Mouse (Mus musculus) forebrain, embryonic 11.5 days (tissue): ENCODE measurements around the gene Ctdsp1. TPM values are rescaled to one million over a fixed set of nuclear protein-coding genes. Genes with fewer than 3 reads are reported as not detected.

ENCODE experiments used
- ATAC-seq: fragments of 200-750 bp; cut with Nextera tagmentation; replicated peaks from 2 replicates; pipeline ENCODE4 v1.8.0; 2017; ENCODE audit warnings: moderate TSS enrichment; ENCODE audit not compliant: low FRiP score
- DNase-seq: peaks from one replicate; pipeline ENCODE4 v3.0.0-alpha.2; 2017; ENCODE audit warnings: low spot score
- H3K27ac ChIP-seq: fragments of 300-500 bp; sonication (generic); 2 replicates; pipeline ENCODE4 v1.5.1; 2014; ENCODE audit warnings: low read depth, low read length
- H3K27me3 ChIP-seq: fragments of 300-500 bp; sonication (generic); 2 replicates; pipeline ENCODE4 v1.6.1; 2014; ENCODE audit warnings: mild to moderate bottlenecking, low read length, mixed read lengths; ENCODE audit not compliant: control insufficient read depth, insufficient read depth
- H3K36me3 ChIP-seq: fragments of 300-500 bp; sonication (generic); 2 replicates; pipeline ENCODE4 v1.6.1; 2014; ENCODE audit warnings: mild to moderate bottlenecking, low read length, moderate library complexity, mixed read lengths; ENCODE audit not compliant: control insufficient read depth, insufficient read depth
- H3K4me1 ChIP-seq: fragments of 300-500 bp; sonication (generic); replicated peaks from 2 replicates; pipeline ENCODE4 v1.6.1; 2014; ENCODE audit warnings: low read length, mixed read lengths; ENCODE audit not compliant: control insufficient read depth, insufficient read depth
- H3K4me2 ChIP-seq: fragments of 300-500 bp; sonication (generic); 2 replicates; pipeline ENCODE4 v1.6.1; 2014; ENCODE audit warnings: low read depth, mild to moderate bottlenecking, low read length, moderate library complexity, mixed read lengths; ENCODE audit not compliant: severe bottlenecking
- H3K4me3 ChIP-seq: fragments of 300-500 bp; sonication (generic); 2 replicates; pipeline ENCODE4 v1.5.1; 2014; ENCODE audit warnings: low read depth, low read length
- H3K9ac ChIP-seq: fragments of 300-500 bp; sonication (generic); 2 replicates; pipeline ENCODE4 v1.6.1; 2014; ENCODE audit warnings: low read length
- H3K9me3 ChIP-seq: fragments of 300-500 bp; sonication (generic); 2 replicates; pipeline ENCODE4 v1.6.1; 2016; ENCODE audit warnings: low read length, mixed read lengths; ENCODE audit not compliant: control insufficient read depth
- WGBS: fragments of 180-500 bp; shearing (Covaris S2); extraction: QIAGEN DNeasy Blood & Tissue Kit; methylation state at CpG from one replicate; pipeline ENCODE4 v1.1.7; 2014; 5-methylcytosine and 5-hydroxymethylcytosine counted together
- polyA plus RNA-seq: library from polyadenylated mRNA; unstranded; fragments of >200 nt; fragmentation: Nextera tagmentation; extraction: Ambion mirVana; gene quantifications from 2 replicates; pipeline ENCODE4 v1.2.1, GENCODE M21; 2014

The Ctdsp1 gene
- polyA plus RNA-seq, 1 experiment from 2014 or later, result 46.9 TPM

- Histone ChIP-seq H3K9me3 (no peaks in the 10 kb centered on the region), H3K4me2 (peak overlapping the region; percentile 75), H3K4me3 (peak overlapping the region; percentile 35), H3K27me3 (no peaks in the 10 kb centered on the region), H3K36me3 (peaks cover 10% of the 10 kb centered on the region), H3K9ac (peak overlapping the region; percentile 57), H3K4me1 (peaks cover 10% of the 10 kb centered on the region), H3K27ac (peak overlapping the region; percentile 66)
- peak; percentile 98 for DNase-seq
- ATAC-seq, result peak; percentile 90
- WGBS, result under 1% methylated on average over 39 of the region's 41 CpGs
Measured at GRCm38 (mm10) chr1:74397268-74397918, 6.1 kb downstream of the Ctdsp1 start.

GRCm38 (mm10) chr1:74397919-74398451 lies 6.7 kb downstream of the Ctdsp1 start:
- Histone ChIP-seq H3K4me1 (peaks cover 6% of the 10 kb centered on the region; the same call in 1 of the 2 replicates), H3K36me3 (peaks cover 10% of the 10 kb centered on the region), H3K27me3 (no peaks in the 10 kb centered on the region), H3K9me3 (no peaks in the 10 kb centered on the region), H3K4me3 (peak overlapping the region; percentile 35), H3K4me2 (peak overlapping the region; percentile 75), H3K27ac (peak overlapping the region; percentile 66; the same call in 1 of the 2 replicates), H3K9ac (peak overlapping the region; percentile 57)
- 4% methylated on average over 11 of the region's 11 CpGs for WGBS
- peak; percentile 28 for ATAC-seq
- DNase-seq, result peak; percentile 83

- no peaks in the 10 kb centered on the region for H3K36me3 ChIP-seq
Measured at GRCm38 (mm10) chr1:74400531-74400930, 9.2 kb downstream of the Ctdsp1 start.

DNA sequence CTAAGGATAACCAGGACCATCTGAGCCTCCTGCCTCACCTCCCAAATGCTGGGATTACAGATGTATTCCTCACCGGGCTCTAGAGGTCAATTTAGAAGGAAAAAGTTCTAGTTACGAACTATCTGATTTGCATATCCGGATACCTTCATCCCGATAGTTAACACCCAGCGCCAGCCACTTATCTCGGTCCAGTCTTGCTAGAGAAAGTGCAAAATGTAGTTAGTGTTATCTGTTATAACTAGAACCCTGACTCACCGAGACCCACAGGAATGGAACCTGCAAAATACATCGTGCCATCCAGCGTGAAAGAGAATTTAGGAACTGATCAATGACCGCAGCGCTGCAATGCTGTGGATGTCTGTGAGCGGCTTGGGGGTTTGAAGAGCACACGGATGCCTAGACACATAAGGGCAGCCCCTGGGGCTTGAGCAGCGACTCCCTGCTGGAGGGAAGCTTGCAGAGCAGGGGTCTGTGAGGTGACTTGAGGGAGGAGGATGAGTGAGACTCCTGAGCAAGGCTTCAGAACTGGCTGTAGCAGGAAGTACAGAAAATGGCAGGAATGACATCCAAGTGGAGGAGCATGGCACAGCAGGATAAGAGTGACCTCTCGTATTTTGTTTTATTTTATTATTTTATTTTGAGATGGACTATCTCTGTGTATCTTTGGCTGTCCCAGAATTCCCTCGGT lies 9.8 kb downstream of the Ctdsp1 start:
- no peak overlapping the region for H3K9ac ChIP-seq
- no peak for DNase-seq
- no peak for ATAC-seq
- H3K36me3 ChIP-seq, result no peaks in the 10 kb centered on the region
- no peak overlapping the region for H3K27ac ChIP-seq
- 0 out of 2 replicates have a peak, but pooled peaks cover 4% of the 10 kb centered on the region for H3K4me1 ChIP-seq
- H3K4me2 ChIP-seq, result no peak overlapping the region
- no peaks in the 10 kb centered on the region for H3K9me3 ChIP-seq
- H3K27me3 ChIP-seq, result no peaks in the 10 kb centered on the region
- WGBS, result 55% methylated on average over 16 of the region's 16 CpGs
- H3K4me3 ChIP-seq, result no peak overlapping the region

More at GRCm38 (mm10) chr1:74400531-74400930, 9.2 kb downstream of the Ctdsp1 start:
- Histone ChIP-seq H3K4me3 (no peak overlapping the region), H3K4me1 (0 out of 2 replicates have a peak, but pooled peaks cover 4% of the 10 kb centered on the region), H3K27me3 (no peaks in the 10 kb centered on the region), H3K9me3 (no peaks in the 10 kb centered on the region), H3K9ac (no peak overlapping the region), H3K4me2 (no peak overlapping the region), H3K27ac (no peak overlapping the region)
- no peak for DNase-seq
- no peak for ATAC-seq
- WGBS, result 80% methylated on average over 3 of the region's 3 CpGs

- DNase-seq, result no peak
- Histone ChIP-seq H3K27me3 (no peaks in the 10 kb centered on the region), H3K9me3 (no peaks in the 10 kb centered on the region), H3K4me3 (no peak overlapping the region), H3K9ac (no peak overlapping the region), H3K36me3 (no peaks in the 10 kb centered on the region), H3K27ac (no peak overlapping the region), H3K4me2 (no peak overlapping the region), H3K4me1 (no peaks in the 10 kb centered on the region)
- ATAC-seq, result no peak
- WGBS, result 94% methylated on average over 4 of the region's 4 CpGs
Measured at GRCm38 (mm10) chr1:74404206-74404605, 12.9 kb downstream of the Ctdsp1 start.

DNA sequence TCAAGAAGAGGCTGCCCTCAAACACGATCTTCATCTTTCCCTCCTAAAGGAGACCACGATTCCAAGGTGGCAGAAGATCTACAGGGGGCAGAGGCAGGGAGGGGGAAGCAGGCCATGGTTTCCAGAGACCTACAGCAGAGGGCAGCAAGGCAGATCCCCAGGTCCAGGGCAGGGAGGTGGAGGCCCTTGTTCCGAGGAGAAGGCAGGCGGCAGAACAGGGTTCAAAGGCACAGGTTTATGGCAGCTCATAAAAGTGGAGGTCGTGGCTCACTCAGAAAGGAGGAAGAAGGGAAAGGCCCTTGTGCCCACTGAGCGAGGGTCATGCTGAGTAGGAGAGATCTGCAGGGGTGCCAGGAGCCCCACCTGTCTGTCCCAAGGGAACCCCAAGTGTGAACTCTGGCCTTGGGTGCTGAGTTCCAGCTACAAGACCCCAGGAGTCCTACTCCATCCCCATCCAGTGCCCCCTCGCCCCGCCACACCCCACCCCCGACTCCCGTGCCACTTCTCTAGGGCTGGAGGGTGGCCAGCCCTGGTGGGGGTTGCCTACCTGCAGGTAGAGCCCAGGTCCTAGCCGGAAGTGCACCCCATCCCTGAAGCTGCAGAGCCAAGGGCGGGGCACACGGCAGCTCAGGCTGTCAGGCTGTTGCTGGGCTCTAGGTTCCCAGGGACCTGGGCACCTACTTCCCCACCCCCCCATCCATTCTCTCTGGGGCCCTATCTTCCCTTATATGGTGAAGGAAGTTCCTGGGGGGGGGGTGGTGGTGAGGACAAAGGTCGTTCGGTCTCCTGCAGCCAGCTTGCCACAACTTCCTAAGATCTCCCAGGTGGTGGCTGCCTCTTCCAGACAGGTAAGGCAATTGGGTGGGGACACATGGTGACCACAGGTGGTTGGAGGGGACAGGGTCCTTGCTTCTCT lies 17.5 kb downstream of the Ctdsp1 start, which contains the start of gene Vil1:
Gene Vil1 (plus strand): TSS at position 788 of the 916 bp plus-strand sequence.
- no peak within 1 kb of the TSS for H3K9ac ChIP-seq
- DNase-seq (no peak), ATAC-seq (no peak)
- H3K27ac ChIP-seq, result no peak within 1 kb of the TSS
- no peak within 1 kb of the TSS for H3K4me2 ChIP-seq
- H3K9me3 ChIP-seq, result no peaks in the 10 kb centered on the region
- no peak within 1 kb of the TSS for H3K4me3 ChIP-seq
- H3K27me3 ChIP-seq, result no peaks in the 10 kb centered on the region
- WGBS, result 64% methylated on average over 14 of the region's 15 CpGs
- no peaks in the 10 kb centered on the region for H3K36me3 ChIP-seq
- no peaks in the 10 kb centered on the region for H3K4me1 ChIP-seq

DNA sequence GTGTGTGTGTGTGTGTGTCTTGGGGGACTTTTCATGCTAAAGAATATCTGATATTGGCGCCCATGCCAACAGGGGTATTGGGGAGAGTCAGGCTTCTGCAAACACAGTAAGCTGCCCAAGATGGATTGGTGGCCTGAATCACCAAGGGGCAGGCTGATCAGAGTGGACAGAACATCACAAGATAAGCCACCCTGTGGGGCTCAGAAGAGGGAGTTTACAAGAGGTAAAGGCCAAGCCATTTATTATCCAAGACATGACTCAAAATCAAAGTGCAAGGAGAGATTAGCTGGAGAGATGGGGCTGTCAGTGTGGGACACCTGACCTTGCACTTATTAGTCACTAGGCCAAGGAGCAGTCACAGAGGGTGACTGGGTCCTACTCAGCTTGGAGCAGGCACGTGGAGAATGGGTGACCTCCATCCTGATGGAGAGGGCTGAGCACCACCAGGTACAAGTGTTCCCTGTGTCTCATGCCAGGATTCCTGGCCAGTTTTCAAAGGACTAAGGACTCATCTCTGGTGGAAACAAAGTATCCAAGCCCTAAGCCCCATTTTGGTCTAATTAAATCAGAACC lies 20.5 kb downstream of the Ctdsp1 start:
- WGBS, result 54% methylated on average over 2 of the region's 2 CpGs
- DNase-seq (no peak), ATAC-seq (no peak)
- Histone ChIP-seq H3K36me3 (no peaks in the 10 kb centered on the region), H3K4me1 (no peaks in the 10 kb centered on the region), H3K27me3 (no peaks in the 10 kb centered on the region), H3K27ac (no peak overlapping the region), H3K4me3 (no peak overlapping the region), H3K9me3 (no peaks in the 10 kb centered on the region), H3K9ac (no peak overlapping the region), H3K4me2 (no peak overlapping the region)

DNA sequence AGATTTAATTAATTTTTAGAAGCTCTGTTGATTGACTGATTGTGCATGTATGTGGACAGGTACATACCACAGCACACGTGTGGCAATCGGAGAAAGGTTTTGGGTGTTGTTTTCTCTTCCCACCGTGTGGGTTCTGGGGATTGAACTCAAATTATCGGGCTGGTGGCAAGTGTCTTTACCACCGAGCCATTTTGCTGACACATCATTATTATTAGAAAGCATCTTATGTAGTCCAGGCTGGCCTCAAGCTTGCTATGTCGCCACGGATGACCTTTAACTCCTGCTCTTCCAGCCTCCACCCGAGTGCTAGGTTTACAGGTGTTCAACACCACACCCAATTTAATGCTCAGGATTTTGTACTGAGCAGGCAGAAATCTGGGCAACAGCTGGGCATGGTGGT lies 21.4 kb downstream of the Ctdsp1 start:
- H3K4me3 ChIP-seq, result no peak overlapping the region

More for the DNA sequence above, 21.4 kb downstream of the Ctdsp1 start:
- ATAC-seq (no peak), DNase-seq (no peak)
- Histone ChIP-seq H3K27me3 (no peaks in the 10 kb centered on the region), H3K9me3 (no peaks in the 10 kb centered on the region), H3K4me2 (no peak overlapping the region), H3K36me3 (no peaks in the 10 kb centered on the region), H3K9ac (no peak overlapping the region), H3K4me1 (no peaks in the 10 kb centered on the region), H3K27ac (no peak overlapping the region)
- 84% methylated on average over 8 of the region's 8 CpGs for WGBS
